Mouse (Mus musculus): ENCODE results near the gene Jmjd1c. TPM values are rescaled to one million over a fixed set of nuclear protein-coding genes. Genes with fewer than 3 reads are reported as not detected.

Gene Jmjd1c
- total and polyA plus RNA-seq, 2 experiments from 2014 or later, result 45.1 to 63.8 TPM

GRCm38 (mm10) chr10:67051466-67051865 is 44.5 kb upstream of the Jmjd1c start:
- 82% methylated on average over 5 of the region's 5 CpGs for WGBS
- no peaks in the 10 kb centered on the region for H3K36me3 ChIP-seq (ENCODE audit: insufficient read depth, low read length)
- H3K9me3 ChIP-seq (ENCODE audit: low read length), result no peaks in the 10 kb centered on the region
- DNase-seq (ENCODE audit: low spot score) (no peak), ATAC-seq (ENCODE audit: low FRiP score) (no peak)
- H3K27me3 ChIP-seq (ENCODE audit: insufficient read depth, low read length), result no peaks in the 10 kb centered on the region
- H3K4me1 ChIP-seq (ENCODE audit: insufficient read depth, low read length), result no peaks in the 10 kb centered on the region
- TF ChIP-seq CTCF (IDR thresholded peaks at IDR 0.05), result no peak
- no peak overlapping the region for H3K4me2 ChIP-seq (ENCODE audit: low read depth, low read length, poor library complexity, severe bottlenecking)
- no peak overlapping the region for H3K4me3 ChIP-seq (ENCODE audit: low read depth, low read length)
- H3K27ac ChIP-seq (ENCODE audit: low read depth, low read length), result no peak overlapping the region
- no peak overlapping the region for H3K9ac ChIP-seq (replicated peaks; ENCODE audit: low read length, poor library complexity, severe bottlenecking)

DNA sequence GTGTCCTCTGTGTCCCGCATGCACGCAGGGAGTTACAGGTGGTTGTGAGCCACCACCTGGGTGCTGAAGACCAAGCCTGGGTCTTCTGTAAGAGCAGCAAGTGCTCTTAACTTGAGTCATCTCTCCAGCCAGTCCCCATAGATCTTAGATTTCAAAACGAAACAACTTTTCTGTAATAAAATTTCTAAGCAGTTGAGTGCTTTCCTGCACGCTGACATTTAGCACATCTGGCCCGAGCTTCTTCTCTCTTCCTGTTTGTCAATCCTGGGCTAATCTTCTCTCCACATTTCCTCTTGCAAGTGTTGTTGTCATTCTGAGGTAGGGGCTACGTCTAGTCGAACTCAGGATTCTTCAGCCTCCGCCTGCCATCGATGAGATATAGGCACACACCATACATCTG is 43.5 kb upstream of the Jmjd1c start:
- WGBS, result 77% methylated on average over 9 of the region's 9 CpGs

DNA sequence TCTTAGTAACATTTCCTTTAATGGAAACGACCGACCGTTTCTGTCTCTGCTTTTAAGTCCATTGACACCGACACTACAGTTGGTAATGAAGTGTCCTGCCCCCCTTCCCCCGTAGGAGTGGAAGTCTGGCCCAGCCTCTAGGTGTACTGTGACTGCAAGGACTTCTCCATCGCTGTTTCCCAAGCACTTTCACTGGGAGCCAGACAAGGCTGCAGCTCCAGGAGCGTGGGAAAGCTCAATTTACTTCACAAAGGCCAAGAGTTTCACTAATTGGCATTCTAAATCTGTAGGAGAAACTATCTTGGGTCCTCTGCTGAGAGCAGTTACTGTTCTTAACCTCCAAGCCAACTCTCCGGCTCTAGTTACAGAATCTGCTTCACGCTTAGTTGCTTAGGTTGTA is 42.5 kb upstream of the Jmjd1c start:
- Histone ChIP-seq H3K4me2 (ENCODE audit: low read depth, low read length, poor library complexity, severe bottlenecking) (no peak overlapping the region), H3K9ac (replicated peaks; ENCODE audit: low read length, poor library complexity, severe bottlenecking) (no peak overlapping the region), H3K9me3 (ENCODE audit: low read length) (no peaks in the 10 kb centered on the region), H3K4me3 (ENCODE audit: low read depth, low read length) (no peak overlapping the region), H3K4me1 (ENCODE audit: insufficient read depth, low read length) (no peaks in the 10 kb centered on the region), H3K27me3 (ENCODE audit: insufficient read depth, low read length) (no peaks in the 10 kb centered on the region), H3K36me3 (ENCODE audit: insufficient read depth, low read length) (no peaks in the 10 kb centered on the region), H3K27ac (ENCODE audit: low read depth, low read length) (0 out of 2 replicates have a peak overlapping the region, but pooled peaks have one; percentile 55)
- DNase-seq (ENCODE audit: low spot score), result peak; percentile 70
- ATAC-seq (ENCODE audit: low FRiP score), result peak; percentile 63
- 21% methylated on average over 9 of the region's 9 CpGs for WGBS
- no peak for TF ChIP-seq CTCF (IDR thresholded peaks at IDR 0.05)

More for the DNA sequence above, 43.5 kb upstream of the Jmjd1c start:
- H3K4me2 ChIP-seq (ENCODE audit: low read depth, low read length, poor library complexity, severe bottlenecking), result no peak overlapping the region
- TF ChIP-seq CTCF (IDR thresholded peaks at IDR 0.05), result no peak
- no peaks in the 10 kb centered on the region for H3K27me3 ChIP-seq (ENCODE audit: insufficient read depth, low read length)
- H3K9ac ChIP-seq (replicated peaks; ENCODE audit: low read length, poor library complexity, severe bottlenecking), result no peak overlapping the region
- no peak overlapping the region for H3K27ac ChIP-seq (ENCODE audit: low read depth, low read length)
- ATAC-seq (ENCODE audit: low FRiP score) (no peak), DNase-seq (ENCODE audit: low spot score) (no peak)
- H3K4me1 ChIP-seq (ENCODE audit: insufficient read depth, low read length), result no peaks in the 10 kb centered on the region
- no peaks in the 10 kb centered on the region for H3K36me3 ChIP-seq (ENCODE audit: insufficient read depth, low read length)
- H3K9me3 ChIP-seq (ENCODE audit: low read length), result no peaks in the 10 kb centered on the region
- no peak overlapping the region for H3K4me3 ChIP-seq (ENCODE audit: low read depth, low read length)

GRCm38 (mm10) chr10:67055867-67056856 is 39.8 kb upstream of the Jmjd1c start:
- Histone ChIP-seq H3K4me3 (ENCODE audit: low read depth, low read length) (no peak overlapping the region), H3K36me3 (ENCODE audit: insufficient read depth, low read length) (no peaks in the 10 kb centered on the region), H3K4me2 (ENCODE audit: low read depth, low read length, poor library complexity, severe bottlenecking) (no peak overlapping the region), H3K9ac (replicated peaks; ENCODE audit: low read length, poor library complexity, severe bottlenecking) (no peak overlapping the region), H3K4me1 (ENCODE audit: insufficient read depth, low read length) (no peaks in the 10 kb centered on the region), H3K27me3 (ENCODE audit: insufficient read depth, low read length) (no peaks in the 10 kb centered on the region), H3K27ac (ENCODE audit: low read depth, low read length) (peak overlapping the region; percentile 13), H3K9me3 (ENCODE audit: low read length) (no peaks in the 10 kb centered on the region)
- TF ChIP-seq CTCF (IDR thresholded peaks at IDR 0.05), result no peak
- 52% methylated on average over 17 of the region's 17 CpGs for WGBS
- DNase-seq (ENCODE audit: low spot score) (no peak), ATAC-seq (ENCODE audit: low FRiP score) (no peak)

DNA sequence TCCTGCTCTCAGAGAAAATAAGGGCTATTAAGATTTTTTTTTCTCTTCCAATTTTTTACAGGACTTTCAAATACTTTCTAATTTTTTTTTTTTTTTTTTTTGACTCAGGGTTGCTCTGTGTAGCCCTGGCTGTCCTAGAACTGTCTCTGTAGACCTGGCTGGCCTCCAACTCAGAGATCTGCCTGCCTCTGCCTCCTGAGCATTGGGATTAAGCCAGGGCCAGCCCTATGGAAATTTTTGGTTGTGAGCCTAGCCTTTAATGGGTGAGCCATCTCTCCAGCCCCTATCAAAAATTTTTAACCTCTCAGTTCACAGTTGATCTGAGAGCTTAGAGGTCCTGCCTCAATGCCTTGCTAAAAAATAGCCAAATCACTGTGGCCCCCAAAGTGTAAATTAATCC is 38.7 kb upstream of the Jmjd1c start:
- Histone ChIP-seq H3K4me2 (ENCODE audit: low read depth, low read length, poor library complexity, severe bottlenecking) (no peak overlapping the region), H3K4me3 (ENCODE audit: low read depth, low read length) (no peak overlapping the region), H3K27ac (ENCODE audit: low read depth, low read length) (no peak overlapping the region), H3K36me3 (ENCODE audit: insufficient read depth, low read length) (no peaks in the 10 kb centered on the region), H3K9ac (replicated peaks; ENCODE audit: low read length, poor library complexity, severe bottlenecking) (no peak overlapping the region), H3K27me3 (ENCODE audit: insufficient read depth, low read length) (no peaks in the 10 kb centered on the region), H3K9me3 (ENCODE audit: low read length) (no peaks in the 10 kb centered on the region), H3K4me1 (ENCODE audit: insufficient read depth, low read length) (peaks cover 5% of the 10 kb centered on the region; the same call in 1 of the 2 replicates)
- ATAC-seq (ENCODE audit: low FRiP score), result no peak
- no peak for DNase-seq (ENCODE audit: low spot score)
- no peak for TF ChIP-seq CTCF (IDR thresholded peaks at IDR 0.05)

DNA sequence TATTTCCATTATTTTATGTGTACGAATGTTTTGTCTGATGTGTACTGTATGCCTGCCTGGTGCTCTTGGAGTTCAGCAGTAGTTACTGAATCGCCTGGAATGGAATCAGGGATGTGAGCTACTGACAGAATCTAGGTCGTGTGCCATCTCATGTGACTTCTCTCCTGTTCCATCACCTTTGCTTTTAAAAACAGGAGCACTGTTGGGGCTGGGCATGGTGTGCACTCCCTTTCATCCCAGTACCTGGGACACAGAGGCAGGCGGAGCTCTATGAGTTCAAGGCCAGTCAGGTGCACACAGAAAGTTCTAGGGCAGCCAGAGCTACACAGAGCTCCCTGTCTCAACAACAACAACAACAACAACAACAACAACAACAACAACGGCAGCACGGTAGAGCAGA is 38.2 kb upstream of the Jmjd1c start:
- Histone ChIP-seq H3K36me3 (ENCODE audit: insufficient read depth, low read length) (no peaks in the 10 kb centered on the region), H3K27ac (ENCODE audit: low read depth, low read length) (peak overlapping the region; percentile 38; the same call in 1 of the 2 replicates), H3K4me1 (ENCODE audit: insufficient read depth, low read length) (peaks cover 5% of the 10 kb centered on the region; the same call in 1 of the 2 replicates), H3K9ac (replicated peaks; ENCODE audit: low read length, poor library complexity, severe bottlenecking) (no peak overlapping the region), H3K4me2 (ENCODE audit: low read depth, low read length, poor library complexity, severe bottlenecking) (no peak overlapping the region), H3K4me3 (ENCODE audit: low read depth, low read length) (no peak overlapping the region), H3K27me3 (ENCODE audit: insufficient read depth, low read length) (no peaks in the 10 kb centered on the region), H3K9me3 (ENCODE audit: low read length) (no peaks in the 10 kb centered on the region)
- ATAC-seq (ENCODE audit: low FRiP score) (no peak), DNase-seq (ENCODE audit: low spot score) (no peak)
- no peak for TF ChIP-seq CTCF (IDR thresholded peaks at IDR 0.05)
- WGBS, result 87% methylated on average over 6 of the region's 6 CpGs

All from midbrain, postnatal 0 days (tissue).